Mouse (Mus musculus) cerebral cortex, adult 2 months (tissue): ENCODE measurements around the gene Sirpa.

Experiments used
- WGBS: fragments of 180-500 bp; shearing (Covaris S2); methylation state at CpG from one replicate; pipeline ENCODE4 v1.1.7; 2018; 5-methylcytosine and 5-hydroxymethylcytosine counted together

Sirpa gene

GRCm38 (mm10) chr2:129605816-129606215 is 13.2 kb downstream of the Sirpa start:
- 50% methylated on average over 3 of the region's 3 CpGs for WGBS

GRCm38 (mm10) chr2:129606269-129606668 is 13.6 kb downstream of the Sirpa start:
- WGBS, result 21% methylated on average over 8 of the region's 8 CpGs

- 36% methylated on average over 2 of the region's 2 CpGs for WGBS
Measured at GRCm38 (mm10) chr2:129606899-129607298, 14.3 kb downstream of the Sirpa start.

GRCm38 (mm10) chr2:129613971-129614370 is 21.3 kb downstream of the Sirpa start:
- 75% methylated on average over 6 of the region's 6 CpGs for WGBS

- WGBS, result 73% methylated on average over 10 of the region's 10 CpGs
Measured at GRCm38 (mm10) chr2:129614482-129615185, 22.0 kb downstream of the Sirpa start.

GRCm38 (mm10) chr2:129620148-129620547 is 27.5 kb downstream of the Sirpa start:
- WGBS, result 81% methylated on average over 7 of the region's 7 CpGs

- WGBS, result 89% methylated on average over 5 of the region's 5 CpGs
Measured at GRCm38 (mm10) chr2:129620881-129621280, 28.2 kb downstream of the Sirpa start.

- WGBS, result 79% methylated on average over 9 of the region's 9 CpGs
Measured at GRCm38 (mm10) chr2:129621654-129622490, 29.2 kb downstream of the Sirpa start.

GRCm38 (mm10) chr2:129622918-129623317 is 30.3 kb downstream of the Sirpa start:
- 88% methylated on average over 5 of the region's 5 CpGs for WGBS

GRCm38 (mm10) chr2:129623771-129624170 is 31.1 kb downstream of the Sirpa start:
- 57% methylated on average over 7 of the region's 7 CpGs for WGBS

- WGBS, result 31% methylated on average over 13 of the region's 13 CpGs
Measured at GRCm38 (mm10) chr2:129624246-129624918, 31.7 kb downstream of the Sirpa start.

- WGBS, result 38% methylated on average over 6 of the region's 6 CpGs
Measured at GRCm38 (mm10) chr2:129624956-129625355, 32.3 kb downstream of the Sirpa start.

- WGBS, result 63% methylated on average over 4 of the region's 4 CpGs
Measured at GRCm38 (mm10) chr2:129625845-129626244, 33.2 kb downstream of the Sirpa start.

- WGBS, result 57% methylated on average over 4 of the region's 4 CpGs
Measured at GRCm38 (mm10) chr2:129626621-129627061, 34.0 kb downstream of the Sirpa start.

- WGBS, result 59% methylated on average over 5 of the region's 5 CpGs
Measured at GRCm38 (mm10) chr2:129627133-129627532, 34.5 kb downstream of the Sirpa start.

GRCm38 (mm10) chr2:129627811-129628210 is 35.2 kb downstream of the Sirpa start:
- WGBS, result 41% methylated on average over 13 of the region's 13 CpGs

- WGBS, result 73% methylated on average over 6 of the region's 6 CpGs
Measured at GRCm38 (mm10) chr2:129628456-129629185, 36.0 kb downstream of the Sirpa start.

- 94% methylated on average over 15 of the region's 15 CpGs for WGBS
Measured at GRCm38 (mm10) chr2:129629786-129630531, 37.3 kb downstream of the Sirpa start.

- 88% methylated on average over 3 of the region's 3 CpGs for WGBS
Measured at GRCm38 (mm10) chr2:129630532-129630886, 37.9 kb downstream of the Sirpa start.

GRCm38 (mm10) chr2:129630978-129631660 is 38.5 kb downstream of the Sirpa start:
- 86% methylated on average over 7 of the region's 7 CpGs for WGBS
